Mouse (Mus musculus): ENCODE measurements at regions not wholly inside any gene's neighbourhood (a gene's known extent, or its start where the extent isn't known, plus 50 kb on each side); places are given as distances from the start of the nearest gene placed in this dataset.
A peak's percentile ranks its signal among the peaks of the same experiment; 100 is the strongest.

DNA sequence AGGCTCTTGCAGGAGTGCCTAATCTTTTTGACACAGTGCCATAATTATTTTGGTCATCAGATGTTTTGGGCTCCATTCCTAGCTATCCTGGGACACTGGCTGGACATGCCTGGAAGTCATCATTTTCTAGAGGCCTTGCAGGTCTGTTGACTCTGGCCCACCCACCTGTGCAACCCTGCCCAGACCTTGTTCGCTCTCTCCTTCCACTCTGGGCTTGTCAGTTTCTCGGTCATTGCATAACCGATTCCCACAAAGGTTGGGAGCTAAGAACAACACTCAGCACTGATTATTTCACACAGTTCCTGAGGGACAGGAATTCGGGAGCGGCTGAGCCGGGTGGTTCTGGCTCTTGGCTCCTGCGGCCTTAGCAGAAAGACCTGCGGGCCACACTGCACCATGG lies 100.2 kb downstream of the Inhbb start:
- DNase-seq (ENCODE audit: extremely low spot score in 1 of 2, low spot score in 2 of 2) = no peak
- intact Hi-C loops (cut with DNase I) = no loop called here

DNA sequence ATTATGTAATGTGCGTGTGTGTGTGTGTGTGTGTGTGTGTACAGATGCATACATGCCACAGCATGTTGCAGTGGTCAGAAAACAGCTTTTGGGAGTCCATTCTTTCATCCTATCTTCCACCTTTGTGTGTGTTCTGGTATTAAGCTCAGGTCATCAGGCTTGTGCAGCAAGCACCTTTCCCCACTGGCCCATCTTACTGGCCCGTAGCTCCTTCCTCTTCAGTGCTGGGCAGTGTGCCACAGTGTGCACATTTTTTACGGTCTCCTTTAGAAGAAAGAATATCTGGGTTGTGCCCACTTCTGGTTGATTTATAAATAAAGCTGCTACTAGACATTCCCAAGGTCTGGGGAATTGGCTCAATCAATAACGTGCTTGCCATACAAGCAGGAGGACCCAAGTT lies 105.0 kb downstream of the Inhbb start:
- no peak for DNase-seq (ENCODE audit: extremely low spot score in 1 of 2, low spot score in 2 of 2)
- intact Hi-C loops (cut with DNase I) = no loop called here

DNA sequence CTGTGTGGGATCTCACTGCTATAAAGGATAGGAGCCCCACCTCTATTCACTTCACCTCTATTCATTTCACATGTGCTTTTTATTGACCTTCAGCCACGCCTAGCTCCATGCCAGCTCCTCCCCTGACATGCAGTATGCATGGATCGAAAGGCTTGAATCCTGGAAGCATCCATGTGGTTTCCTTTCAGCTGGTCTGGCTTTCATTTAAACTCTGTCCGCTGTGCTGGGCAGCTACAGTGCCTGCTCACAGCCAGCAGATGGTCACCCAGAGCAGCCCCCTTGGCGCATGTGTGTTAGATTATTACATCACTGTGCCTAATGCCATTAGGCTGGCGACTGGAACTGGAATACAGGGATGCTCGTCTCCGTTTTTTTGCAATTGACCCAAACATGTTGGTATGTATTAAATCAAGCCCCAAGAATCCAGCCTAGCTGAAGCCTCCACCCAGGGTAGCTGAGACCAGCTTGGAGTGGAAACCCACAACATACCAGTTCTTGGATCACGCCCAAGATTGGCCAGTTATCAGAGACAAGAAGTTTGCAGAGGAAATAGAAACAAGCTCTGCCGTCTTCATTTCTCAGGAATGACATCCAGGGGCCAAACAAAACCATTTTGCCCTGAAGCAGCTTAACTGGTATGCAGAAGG lies 113.2 kb downstream of the Inhbb start:
- intact Hi-C loops (cut with DNase I) = no loop called here
- DNase-seq (ENCODE audit: extremely low spot score in 1 of 2, low spot score in 2 of 2) = no peak

DNA sequence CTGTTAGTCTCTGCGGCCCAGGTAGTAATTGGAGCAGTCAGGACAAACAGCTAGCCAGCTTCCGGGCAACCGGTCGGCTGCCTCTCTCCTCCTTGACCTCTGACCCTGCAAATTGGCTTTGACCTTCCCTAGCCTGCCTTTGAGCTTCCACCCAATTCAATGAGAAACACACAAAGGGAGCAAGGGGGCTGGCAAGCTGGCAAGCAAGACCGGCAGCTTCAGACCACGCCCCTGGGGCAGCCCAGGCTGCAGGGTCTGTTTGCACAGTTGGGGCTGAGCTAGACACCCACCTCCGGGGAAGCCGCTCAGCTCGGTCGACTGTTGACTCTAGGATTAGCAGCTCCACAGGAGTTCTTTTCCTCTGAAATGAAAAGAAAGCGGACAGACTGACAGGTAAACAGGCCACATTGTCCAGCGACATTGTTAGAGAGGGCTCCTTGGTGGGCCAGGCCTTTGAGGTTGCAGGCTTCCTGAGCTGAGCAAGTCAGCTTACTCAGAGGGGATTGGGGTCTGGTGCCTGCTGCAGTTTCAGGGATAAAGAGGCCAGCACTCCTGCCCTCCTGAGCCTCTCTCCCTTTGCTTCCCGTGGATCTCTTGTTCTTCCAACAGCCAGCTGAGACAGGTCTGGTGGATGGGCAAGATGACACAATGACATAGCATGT lies 116.6 kb downstream of the Inhbb start:
- intact Hi-C loops (cut with DNase I) = no loop called here

GRCm38 (mm10) chr1:119304470-119304980 lies 117.5 kb downstream of the Inhbb start:
- intact Hi-C loops (cut with DNase I) = no loop called here
- no peak for DNase-seq (ENCODE audit: extremely low spot score in 1 of 2, low spot score in 2 of 2)

More for the DNA sequence above, 116.6 kb downstream of the Inhbb start:
- DNase-seq (ENCODE audit: extremely low spot score in 1 of 2, low spot score in 2 of 2) = peak in 1 of 2 experiments; percentile 58

GRCm38 (mm10) chr1:119302349-119302995 lies 119.6 kb downstream of the Inhbb start:
- intact Hi-C loops (cut with DNase I) = no loop called here
- no peak for DNase-seq (ENCODE audit: extremely low spot score in 1 of 2, low spot score in 2 of 2)

DNA sequence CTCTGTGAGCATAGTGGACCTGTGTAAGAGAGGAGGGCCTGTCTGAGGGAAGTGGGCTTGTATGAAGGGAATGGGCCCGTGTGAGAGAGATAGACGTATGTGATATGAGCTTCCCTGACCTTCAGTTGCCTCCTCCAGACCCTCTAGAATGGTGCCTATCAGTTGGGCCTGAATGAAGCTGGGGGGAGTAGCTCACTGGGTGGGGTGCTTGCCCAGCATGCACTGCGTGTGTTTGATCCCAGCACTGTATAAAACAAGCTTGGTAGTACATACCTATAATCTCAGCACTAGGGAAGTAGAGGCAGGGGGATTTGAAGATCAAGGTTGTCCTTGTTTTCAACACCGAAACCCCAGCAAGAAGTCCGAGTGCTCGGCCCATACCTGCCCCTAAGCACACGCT lies 120.1 kb downstream of the Inhbb start:
- intact Hi-C loops (cut with DNase I) = no loop called here
- DNase-seq (ENCODE audit: extremely low spot score in 1 of 2, low spot score in 2 of 2) = no peak

- intact Hi-C loops (cut with DNase I) = no loop called here
- DNase-seq (ENCODE audit: extremely low spot score in 1 of 2, low spot score in 2 of 2) = no peak
Measured at GRCm38 (mm10) chr1:119301258-119301657, 120.8 kb downstream of the Inhbb start.

DNA sequence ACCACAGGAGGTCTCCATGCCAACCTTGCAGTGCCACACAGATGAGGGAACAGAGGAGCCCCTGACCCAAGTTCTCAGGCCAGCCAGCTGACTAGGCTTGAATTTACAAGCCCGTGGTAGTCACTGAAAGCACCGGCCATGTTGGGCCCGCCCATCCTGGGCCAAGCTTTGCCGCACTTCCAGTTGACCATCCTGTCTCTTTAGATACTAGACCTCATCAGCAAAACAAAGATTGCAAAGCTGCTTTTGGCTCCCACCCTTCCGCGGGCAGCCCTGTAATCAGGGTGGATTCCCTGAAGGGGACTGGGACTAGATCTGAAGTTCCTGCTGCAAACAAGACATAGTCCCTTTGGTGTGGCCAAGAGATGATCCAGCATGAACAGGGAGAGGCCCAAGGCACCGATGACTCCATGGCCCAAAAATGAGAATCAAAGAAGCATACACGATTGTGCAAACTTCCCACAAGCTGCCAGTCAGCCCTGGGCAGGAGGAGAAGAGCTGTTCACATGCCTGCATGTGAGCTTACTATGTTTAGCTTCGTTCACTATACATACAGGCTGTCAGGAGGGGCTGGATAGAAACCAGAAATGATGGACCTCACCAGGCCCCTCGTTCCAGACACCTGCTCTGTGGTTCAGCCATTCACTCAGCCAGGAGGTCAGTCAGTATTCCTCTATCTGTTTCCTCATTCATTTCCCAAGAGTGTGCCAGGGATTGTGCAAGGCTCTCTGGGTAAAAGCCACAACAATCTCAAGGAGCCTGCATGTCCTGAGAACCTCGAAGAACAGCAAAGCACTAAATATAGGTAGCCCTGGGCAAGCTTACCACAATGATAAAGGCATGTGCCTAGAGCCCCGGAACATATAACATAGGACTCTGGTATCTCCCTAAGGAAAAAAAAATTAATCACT lies 122.0 kb downstream of the Inhbb start:
- no peak for DNase-seq (ENCODE audit: extremely low spot score in 1 of 2, low spot score in 2 of 2)
- intact Hi-C loops (cut with DNase I) = no loop called here

- no peak for DNase-seq (ENCODE audit: extremely low spot score in 1 of 2, low spot score in 2 of 2)
- intact Hi-C loops (cut with DNase I) = no loop called here
Measured at GRCm38 (mm10) chr1:119298696-119299230, 123.3 kb downstream of the Inhbb start.

DNA sequence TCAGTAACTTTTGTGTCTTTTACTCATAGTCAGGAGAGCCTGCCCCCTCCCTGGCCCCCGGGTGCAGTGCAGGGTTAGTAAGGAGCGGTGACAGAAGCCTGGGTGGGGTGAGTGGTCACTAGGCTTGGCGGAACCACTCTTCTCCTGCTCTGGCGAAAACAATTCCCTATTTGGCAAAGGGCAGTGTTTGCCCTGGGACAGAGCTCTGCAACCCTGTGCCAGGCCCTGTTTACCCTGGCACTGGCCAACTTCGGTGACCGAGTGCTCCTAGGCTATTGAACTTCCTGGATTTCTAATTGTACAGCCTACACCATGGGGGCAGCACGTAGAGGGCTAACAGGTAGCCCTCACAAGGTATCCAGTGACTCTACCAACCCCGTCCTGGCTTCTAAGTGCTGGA lies 126.9 kb downstream of the Inhbb start:
- intact Hi-C loops (cut with DNase I) = no loop called here
- no peak for DNase-seq (ENCODE audit: extremely low spot score in 1 of 2, low spot score in 2 of 2)

DNA sequence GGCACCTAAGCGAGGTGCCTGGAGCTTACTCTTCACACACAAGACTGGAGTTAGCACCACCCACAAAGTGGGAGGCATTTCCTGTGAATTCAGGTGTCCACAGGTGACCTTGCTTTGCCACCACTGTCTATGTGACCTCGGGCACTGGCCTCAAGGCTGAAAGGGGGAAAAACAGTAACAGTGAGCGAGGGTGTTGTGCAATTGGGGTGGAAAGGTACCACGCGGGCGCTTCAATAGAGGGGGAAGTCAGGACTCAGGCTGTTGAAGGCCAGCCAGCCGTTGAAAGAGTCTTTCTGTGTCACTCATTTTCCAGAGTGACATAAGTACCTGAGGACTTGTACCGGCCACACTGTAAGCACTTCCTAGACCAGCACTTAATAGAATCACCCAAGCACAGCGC lies 128.2 kb downstream of the Inhbb start:
- intact Hi-C loops (cut with DNase I) = no loop called here
- DNase-seq (ENCODE audit: extremely low spot score in 1 of 2, low spot score in 2 of 2) = no peak

DNA sequence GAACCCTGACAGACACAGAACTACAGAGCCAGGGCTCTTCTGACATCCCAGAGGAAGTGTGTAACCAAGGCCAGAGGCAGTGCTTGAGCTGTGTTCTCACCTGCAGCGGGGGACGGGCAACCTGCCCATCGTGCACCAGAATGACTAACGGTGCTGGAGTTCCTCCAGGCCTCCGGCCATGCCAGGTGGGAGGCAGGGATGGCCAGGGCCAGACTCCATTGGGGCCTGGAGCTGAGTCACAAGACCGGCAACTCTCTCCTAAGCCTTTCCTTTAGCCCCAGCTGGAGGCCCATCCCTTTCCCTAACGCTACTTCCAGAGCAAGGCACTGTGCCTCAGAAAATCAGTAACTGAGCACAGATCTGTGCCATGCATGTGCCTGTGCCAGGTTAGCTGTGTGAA lies 129.8 kb downstream of the Inhbb start:
- intact Hi-C loops (cut with DNase I) = no loop called here

DNA sequence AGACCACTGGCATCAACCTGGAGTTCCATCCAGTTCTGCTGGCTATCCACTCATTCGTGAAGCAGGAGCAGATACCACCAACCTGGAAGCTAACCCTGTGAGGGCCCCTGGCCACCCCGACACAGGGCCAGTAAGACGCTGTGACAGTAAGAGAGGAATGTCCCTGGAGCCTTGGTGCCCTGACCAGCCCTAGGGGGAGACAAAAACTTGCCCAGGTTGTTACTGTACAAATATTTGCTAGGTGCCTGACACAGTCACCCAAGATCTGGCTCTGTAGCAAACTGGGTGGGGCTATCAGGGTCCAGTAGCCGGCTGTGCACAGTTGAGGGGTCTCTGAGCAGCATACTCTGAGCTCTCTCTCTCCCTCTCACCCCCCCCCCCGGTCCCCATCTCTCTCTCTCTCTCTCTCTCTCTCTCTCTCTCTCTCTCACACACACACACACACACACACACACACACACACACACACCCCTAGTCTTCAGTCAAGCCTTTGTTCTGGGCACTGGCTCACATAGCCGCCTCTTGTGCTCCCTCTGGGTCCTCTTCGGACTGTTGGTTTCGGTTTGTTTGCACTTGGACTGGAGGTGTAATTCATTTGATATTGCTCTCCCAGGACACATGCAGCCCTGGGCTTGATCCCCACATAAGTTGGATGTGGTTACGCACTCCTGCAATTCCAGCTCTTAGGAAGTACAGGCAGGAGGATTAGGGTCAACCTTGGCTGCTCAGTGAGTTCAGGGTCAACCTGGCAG lies 131.7 kb downstream of the Inhbb start:
- DNase-seq (ENCODE audit: extremely low spot score in 1 of 2, low spot score in 2 of 2) = no peak
- intact Hi-C loops (cut with DNase I) = no loop called here

More for the DNA sequence above, 129.8 kb downstream of the Inhbb start:
- peak in 1 of 2 experiments; percentile 44 for DNase-seq (ENCODE audit: extremely low spot score in 1 of 2, low spot score in 2 of 2)

GRCm38 (mm10) chr1:119289516-119290164 lies 132.4 kb downstream of the Inhbb start:
- DNase-seq (ENCODE audit: extremely low spot score in 1 of 2, low spot score in 2 of 2) = no peak
- intact Hi-C loops (cut with DNase I) = no loop called here

DNA sequence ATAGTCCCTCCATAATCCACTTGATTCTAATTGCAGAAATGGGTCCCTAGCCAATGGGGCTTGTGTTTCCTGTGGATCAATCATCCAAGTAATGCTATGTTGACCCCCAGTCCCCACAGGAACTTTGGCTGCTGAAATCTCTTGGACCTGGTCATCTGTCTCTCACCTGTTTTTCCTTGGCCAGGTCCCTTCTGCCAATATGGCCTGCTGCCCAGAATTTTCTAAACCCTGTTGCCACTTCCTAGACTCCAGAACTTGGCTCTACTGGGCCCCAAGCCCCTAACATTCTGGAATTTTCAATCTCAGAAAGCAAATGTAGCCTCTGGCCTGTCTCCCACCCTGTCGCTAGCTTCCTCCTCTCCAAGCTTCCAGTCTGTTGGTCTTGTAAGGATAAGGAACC lies 139.6 kb downstream of the Inhbb start:
- intact Hi-C loops (cut with DNase I) = no loop called here

DNA sequence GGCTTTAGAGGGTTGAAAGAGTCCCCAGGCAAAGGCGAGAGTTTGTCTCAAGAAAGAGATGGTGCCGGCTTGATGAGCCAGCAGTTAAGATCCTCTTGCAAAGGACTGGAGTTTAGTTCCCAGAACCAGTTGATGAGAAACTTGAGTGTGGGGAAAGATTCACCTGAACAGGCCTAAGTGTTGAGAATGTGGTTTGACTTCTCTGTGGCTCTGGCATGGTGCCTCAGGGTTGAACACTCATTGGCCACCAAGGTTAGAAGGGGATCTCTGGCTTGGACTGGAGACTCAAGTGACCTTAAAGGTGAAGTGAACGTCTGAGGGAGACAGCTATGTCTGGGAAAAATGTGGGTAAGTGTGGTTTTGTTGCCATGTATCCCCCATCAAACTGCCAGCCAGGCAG lies 142.8 kb downstream of the Inhbb start:
- intact Hi-C loops (cut with DNase I) = no loop called here
- DNase-seq (ENCODE audit: extremely low spot score in 1 of 2, low spot score in 2 of 2) = no peak

More for the DNA sequence above, 139.6 kb downstream of the Inhbb start:
- DNase-seq (ENCODE audit: extremely low spot score in 1 of 2, low spot score in 2 of 2) = no peak
